Mouse (Mus musculus): Measurements from ENCODE around the gene Zfp616. TPM values are rescaled to one million over a fixed set of nuclear protein-coding genes. Genes with fewer than 3 reads are reported as not detected.

Gene Zfp616
- not detected in 2 replicates for polyA plus RNA-seq (2014; fragmentation: Nextera tagmentation; extraction: Ambion mirVana)

DNA sequence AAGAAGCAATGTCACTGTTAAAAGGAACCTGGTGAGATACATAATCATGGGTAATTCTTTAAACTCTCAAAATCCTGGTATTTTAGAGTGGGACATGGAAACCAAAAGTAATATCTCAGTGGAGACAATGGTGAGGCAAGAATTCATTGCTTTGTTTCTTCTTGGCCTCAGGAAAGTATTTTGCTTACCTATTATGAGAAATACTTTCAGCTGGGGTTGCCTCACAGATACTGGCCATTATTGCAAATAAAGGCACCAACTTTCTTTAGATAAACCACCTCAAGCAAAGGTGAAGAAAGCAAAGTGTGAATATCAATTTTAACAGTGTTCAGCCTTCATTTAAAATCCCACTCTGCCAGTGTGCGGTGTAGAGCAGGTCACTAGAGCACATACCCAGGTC is at the start of gene Zfp616:
TSS of gene Zfp616 (plus strand) at position 301 of the 400 bp plus-strand sequence.
- ATAC-seq (replicated peaks; ENCODE audit: low FRiP score) (no peak), DNase-seq (ENCODE audit: low spot score) (no peak)
- 65% methylated on average over 1 of the region's 1 CpGs for WGBS
- Histone ChIP-seq H3K27ac (ENCODE audit: low read depth, low read length) (no peak within 1 kb of the TSS), H3K9me3 (ENCODE audit: control insufficient read depth, low read length) (no peaks in the 10 kb centered on the region), H3K4me2 (no peak within 1 kb of the TSS), H3K4me1 (replicated peaks; ENCODE audit: control insufficient read depth, insufficient read depth, low read length) (no peaks in the 10 kb centered on the region), H3K9ac (ENCODE audit: low read depth, low read length) (no peak within 1 kb of the TSS), H3K4me3 (ENCODE audit: low read depth, low read length) (no peak within 1 kb of the TSS), H3K27me3 (replicated peaks; ENCODE audit: control insufficient read depth, insufficient read depth, low read length) (no peaks in the 10 kb centered on the region), H3K36me3 (ENCODE audit: control insufficient read depth, insufficient read depth, low read length) (no peaks in the 10 kb centered on the region)

DNA sequence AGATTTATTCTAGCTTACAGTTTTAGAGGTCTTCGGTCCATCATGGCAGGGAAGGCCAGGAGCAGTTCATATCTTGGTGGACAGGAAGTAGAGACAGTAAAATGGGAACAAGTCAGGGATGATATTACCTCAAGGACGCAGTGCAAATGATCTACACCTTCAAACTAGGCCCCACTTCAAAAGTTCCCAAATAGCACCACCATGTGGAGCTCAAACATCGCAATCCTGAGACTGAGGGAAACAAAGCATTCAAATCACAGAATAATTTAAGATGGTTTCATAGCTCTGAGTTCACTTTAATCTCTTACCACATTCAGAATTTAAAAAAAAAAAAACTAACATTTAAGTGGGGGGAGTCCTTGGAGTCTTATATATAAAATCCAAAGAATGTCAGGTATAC is 18.4 kb upstream of the Zfp616 start:
- Histone ChIP-seq H3K4me2 (no peak overlapping the region), H3K4me3 (ENCODE audit: low read depth, low read length) (no peak overlapping the region), H3K36me3 (ENCODE audit: control insufficient read depth, insufficient read depth, low read length) (no peaks in the 10 kb centered on the region), H3K4me1 (replicated peaks; ENCODE audit: control insufficient read depth, insufficient read depth, low read length) (no peaks in the 10 kb centered on the region), H3K9me3 (ENCODE audit: control insufficient read depth, low read length) (peaks cover under 1% of the 10 kb centered on the region; the same call in 1 of the 2 replicates), H3K27ac (ENCODE audit: low read depth, low read length) (no peak overlapping the region), H3K9ac (ENCODE audit: low read depth, low read length) (no peak overlapping the region), H3K27me3 (replicated peaks; ENCODE audit: control insufficient read depth, insufficient read depth, low read length) (no peaks in the 10 kb centered on the region)
- 64% methylated on average over 3 of the region's 3 CpGs for WGBS
- no peak for DNase-seq (ENCODE audit: low spot score)
- ATAC-seq (replicated peaks; ENCODE audit: low FRiP score) = no peak

DNA sequence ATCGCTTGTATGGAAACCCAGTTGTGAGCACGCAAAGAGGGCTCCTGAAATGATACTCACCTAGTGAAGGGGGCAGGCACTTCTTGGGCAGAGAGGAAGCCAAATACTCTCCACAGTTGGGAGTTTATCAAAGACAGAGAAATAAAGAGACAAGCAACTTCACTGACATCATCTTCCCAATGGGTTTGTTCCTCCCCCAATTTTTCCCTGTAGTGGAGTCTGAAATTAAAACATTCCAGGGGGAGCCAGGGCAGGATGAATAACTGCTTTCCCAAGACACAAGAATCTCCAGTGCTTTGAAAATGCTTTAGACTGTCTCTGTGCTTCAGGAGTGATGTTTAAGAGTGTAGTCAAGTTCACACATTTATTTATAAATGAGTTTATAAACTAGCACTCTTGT is 13.3 kb upstream of the Zfp616 start, which contains the start of the genes Olfr139 and Olfr399:
TSS of gene Olfr139 (minus strand) at position 101 of the 400 bp plus-strand sequence.
TSS of gene Olfr399 (minus strand) at position 165 of the 400 bp plus-strand sequence.
- ATAC-seq (replicated peaks; ENCODE audit: low FRiP score) = no peak

DNA sequence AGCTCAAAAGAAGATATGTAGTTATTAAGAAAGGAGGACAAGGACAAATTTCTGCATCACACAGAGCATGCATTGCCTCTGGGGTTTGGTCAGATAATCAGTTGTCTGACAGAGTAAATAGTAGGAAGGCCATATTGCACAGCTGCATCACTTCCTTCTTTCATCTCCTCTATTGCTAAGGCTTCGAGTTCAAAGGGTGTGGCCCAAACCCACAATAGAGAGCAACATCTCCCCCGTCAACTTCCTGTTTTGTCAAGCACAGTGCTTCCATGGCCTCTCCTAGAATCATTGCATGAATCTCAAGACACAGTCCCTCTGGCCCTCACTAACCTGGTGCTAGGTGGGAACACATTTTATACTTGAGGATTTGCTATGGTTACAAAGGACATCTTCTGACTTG is 31.0 kb downstream of the Zfp616 start:
- Histone ChIP-seq H3K4me1 (replicated peaks; ENCODE audit: control insufficient read depth, insufficient read depth, low read length) (no peaks in the 10 kb centered on the region), H3K9ac (ENCODE audit: low read depth, low read length) (no peak overlapping the region), H3K36me3 (ENCODE audit: control insufficient read depth, insufficient read depth, low read length) (no peaks in the 10 kb centered on the region), H3K4me2 (no peak overlapping the region), H3K27me3 (replicated peaks; ENCODE audit: control insufficient read depth, insufficient read depth, low read length) (no peaks in the 10 kb centered on the region), H3K27ac (ENCODE audit: low read depth, low read length) (no peak overlapping the region), H3K4me3 (ENCODE audit: low read depth, low read length) (no peak overlapping the region), H3K9me3 (ENCODE audit: control insufficient read depth, low read length) (no peaks in the 10 kb centered on the region)
- ATAC-seq (replicated peaks; ENCODE audit: low FRiP score) (no peak), DNase-seq (ENCODE audit: low spot score) (no peak)
- whole genome bisulfite sequencing = 41% methylated on average over 2 of the region's 2 CpGs

More for the DNA sequence above, 13.3 kb upstream of the Zfp616 start, which contains the start of the genes Olfr139 and Olfr399:
- Histone ChIP-seq H3K4me1 (replicated peaks; ENCODE audit: control insufficient read depth, insufficient read depth, low read length) (no peaks in the 10 kb centered on the region), H3K36me3 (ENCODE audit: control insufficient read depth, insufficient read depth, low read length) (no peaks in the 10 kb centered on the region), H3K4me2 (no peak within 1 kb of the TSS), H3K9ac (ENCODE audit: low read depth, low read length) (no peak within 1 kb of the TSS), H3K27me3 (replicated peaks; ENCODE audit: control insufficient read depth, insufficient read depth, low read length) (no peaks in the 10 kb centered on the region), H3K27ac (ENCODE audit: low read depth, low read length) (no peak within 1 kb of the TSS), H3K9me3 (ENCODE audit: control insufficient read depth, low read length) (no peaks in the 10 kb centered on the region; the same call in 1 of the 2 replicates), H3K4me3 (ENCODE audit: low read depth, low read length) (no peak within 1 kb of the TSS)
- DNase-seq (ENCODE audit: low spot score) = no peak
- WGBS = 62% methylated on average over 2 of the region's 2 CpGs

DNA sequence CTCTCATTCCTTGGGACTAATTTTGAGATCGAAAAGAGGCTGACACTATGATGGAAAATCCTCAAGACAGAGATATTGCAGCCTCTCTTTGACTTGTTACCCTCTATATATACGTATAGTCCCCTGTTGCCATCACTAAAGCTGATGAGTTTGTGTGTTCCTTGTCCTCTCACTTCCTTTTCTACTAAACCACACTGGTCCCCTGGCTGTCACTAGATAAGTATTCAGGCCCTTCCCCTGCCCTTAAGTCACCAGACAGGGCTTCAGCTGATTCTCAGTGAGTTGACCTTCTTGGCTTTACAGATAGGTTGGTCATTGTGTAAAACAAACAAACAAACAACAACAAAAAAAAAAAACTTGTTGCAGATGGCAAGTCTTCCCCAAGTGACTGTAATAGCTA is 31.8 kb downstream of the Zfp616 start:
- Histone ChIP-seq H3K4me1 (replicated peaks; ENCODE audit: control insufficient read depth, insufficient read depth, low read length) (no peaks in the 10 kb centered on the region), H3K4me2 (no peak overlapping the region), H3K27ac (ENCODE audit: low read depth, low read length) (no peak overlapping the region), H3K9ac (ENCODE audit: low read depth, low read length) (no peak overlapping the region), H3K36me3 (ENCODE audit: control insufficient read depth, insufficient read depth, low read length) (no peaks in the 10 kb centered on the region), H3K4me3 (ENCODE audit: low read depth, low read length) (no peak overlapping the region), H3K27me3 (replicated peaks; ENCODE audit: control insufficient read depth, insufficient read depth, low read length) (no peaks in the 10 kb centered on the region), H3K9me3 (ENCODE audit: control insufficient read depth, low read length) (no peaks in the 10 kb centered on the region)
- WGBS = 40% methylated on average over 2 of the region's 2 CpGs
- no peak for ATAC-seq (replicated peaks; ENCODE audit: low FRiP score)
- DNase-seq (ENCODE audit: low spot score) = no peak

DNA sequence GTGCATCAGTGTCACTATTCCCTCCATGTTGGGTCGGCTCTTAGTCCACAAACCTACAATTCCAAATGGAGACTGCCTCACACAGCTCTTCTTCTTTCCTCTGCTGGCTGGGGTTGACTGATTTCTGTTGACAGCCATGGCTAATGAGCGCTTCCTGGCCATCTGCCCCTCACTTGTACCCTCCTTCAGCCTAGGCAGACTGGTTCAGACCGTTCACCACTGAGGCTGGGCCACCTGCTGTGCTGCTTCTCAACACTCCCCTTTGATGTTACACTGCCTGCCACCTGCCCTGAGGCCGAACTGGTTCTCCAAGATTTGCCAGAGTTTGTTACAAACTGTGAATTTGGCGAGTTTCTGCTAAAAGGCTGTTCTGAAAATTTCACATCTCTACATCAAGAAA is 35.3 kb downstream of the Zfp616 start:
- ATAC-seq (replicated peaks; ENCODE audit: low FRiP score) (no peak), DNase-seq (ENCODE audit: low spot score) (no peak)
- no peak overlapping the region for H3K4me3 ChIP-seq (ENCODE audit: low read depth, low read length)
- WGBS = 35% methylated on average over 5 of the region's 5 CpGs
- H3K4me1 ChIP-seq (replicated peaks; ENCODE audit: control insufficient read depth, insufficient read depth, low read length) = no peaks in the 10 kb centered on the region
- H3K4me2 ChIP-seq = no peak overlapping the region
- no peak overlapping the region for H3K9ac ChIP-seq (ENCODE audit: low read depth, low read length)
- no peaks in the 10 kb centered on the region for H3K27me3 ChIP-seq (replicated peaks; ENCODE audit: control insufficient read depth, insufficient read depth, low read length)
- no peak overlapping the region for H3K27ac ChIP-seq (ENCODE audit: low read depth, low read length)
- H3K9me3 ChIP-seq (ENCODE audit: control insufficient read depth, low read length) = no peaks in the 10 kb centered on the region
- H3K36me3 ChIP-seq (ENCODE audit: control insufficient read depth, insufficient read depth, low read length) = no peaks in the 10 kb centered on the region

DNA sequence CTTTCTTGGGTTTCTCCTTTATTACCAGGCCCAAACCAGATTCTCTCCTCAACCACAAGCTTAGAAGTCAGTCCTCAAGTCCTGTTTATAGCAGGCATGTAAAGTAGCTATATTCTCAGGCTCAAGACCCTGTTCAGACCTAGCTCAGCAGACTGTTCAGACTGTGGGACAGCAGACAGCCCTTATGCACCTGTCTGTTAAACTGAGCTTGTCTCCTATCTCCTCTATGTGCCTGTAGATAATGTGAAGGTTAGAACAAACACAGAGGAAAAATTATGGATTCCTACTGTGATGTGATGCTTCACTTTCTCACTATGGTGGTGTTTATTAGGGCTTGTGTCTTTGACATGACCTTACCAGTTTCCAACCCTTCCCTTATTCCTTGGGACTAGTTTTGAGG is 43.7 kb downstream of the Zfp616 start, which contains the start of gene Olfr401:
TSS of gene Olfr401 (plus strand) at position 301 of the 400 bp plus-strand sequence.
- H3K4me3 ChIP-seq (ENCODE audit: low read depth, low read length) = no peak within 1 kb of the TSS
- H3K4me2 ChIP-seq = no peak within 1 kb of the TSS
- DNase-seq (ENCODE audit: low spot score) (no peak), ATAC-seq (replicated peaks; ENCODE audit: low FRiP score) (no peak)
- H3K27me3 ChIP-seq (replicated peaks; ENCODE audit: control insufficient read depth, insufficient read depth, low read length) = no peaks in the 10 kb centered on the region
- H3K9me3 ChIP-seq (ENCODE audit: control insufficient read depth, low read length) = peaks cover 3% of the 10 kb centered on the region
- no peak within 1 kb of the TSS for H3K9ac ChIP-seq (ENCODE audit: low read depth, low read length)
- H3K27ac ChIP-seq (ENCODE audit: low read depth, low read length) = no peak within 1 kb of the TSS
- H3K4me1 ChIP-seq (replicated peaks; ENCODE audit: control insufficient read depth, insufficient read depth, low read length) = no peaks in the 10 kb centered on the region
- no peaks in the 10 kb centered on the region for H3K36me3 ChIP-seq (ENCODE audit: control insufficient read depth, insufficient read depth, low read length)

Other genes starting within 250 kb of the Zfp616 start
- gene Olfr393, start 218.5 kb upstream of the Zfp616 start, polyA plus RNA-seq (2014; fragmentation: Nextera tagmentation; extraction: Ambion mirVana) = not detected in 2 replicates
- not detected in 2 replicates for gene Olfr394, start 179.2 kb upstream of the Zfp616 start, polyA plus RNA-seq (2014; fragmentation: Nextera tagmentation; extraction: Ambion mirVana)
- gene Olfr395, start 160.7 kb upstream of the Zfp616 start, polyA plus RNA-seq (2014; fragmentation: Nextera tagmentation; extraction: Ambion mirVana) = not detected in 2 replicates
- not detected in 2 replicates for gene Olfr23, start 133.3 kb upstream of the Zfp616 start, polyA plus RNA-seq (2014; fragmentation: Nextera tagmentation; extraction: Ambion mirVana)
- not detected in 2 replicates for gene Olfr397, start 109.1 kb upstream of the Zfp616 start, polyA plus RNA-seq (2014; fragmentation: Nextera tagmentation; extraction: Ambion mirVana)
- gene Olfr398, start 79.5 kb upstream of the Zfp616 start, polyA plus RNA-seq (2014; fragmentation: Nextera tagmentation; extraction: Ambion mirVana) = not detected in 2 replicates
- gene Olfr139, start 13.4 kb upstream of the Zfp616 start, polyA plus RNA-seq (2014; fragmentation: Nextera tagmentation; extraction: Ambion mirVana) = not detected in 2 replicates
- gene Olfr399, start 13.3 kb upstream of the Zfp616 start, polyA plus RNA-seq (2014; fragmentation: Nextera tagmentation; extraction: Ambion mirVana) = not detected in 2 replicates
- gene Olfr401, start 43.8 kb downstream of the Zfp616 start, polyA plus RNA-seq (2014; fragmentation: Nextera tagmentation; extraction: Ambion mirVana) = not detected in 2 replicates
- not detected in 2 replicates for gene Olfr402, start 83.6 kb downstream of the Zfp616 start, polyA plus RNA-seq (2014; fragmentation: Nextera tagmentation; extraction: Ambion mirVana)
- not detected in 2 replicates for gene Olfr403, start 116.3 kb downstream of the Zfp616 start, polyA plus RNA-seq (2014; fragmentation: Nextera tagmentation; extraction: Ambion mirVana)
- gene Olfr43, start 141.4 kb downstream of the Zfp616 start, polyA plus RNA-seq (2014; fragmentation: Nextera tagmentation; extraction: Ambion mirVana) = not detected in 2 replicates
- not detected in 2 replicates for gene Olfr406, start 189.9 kb downstream of the Zfp616 start, polyA plus RNA-seq (2014; fragmentation: Nextera tagmentation; extraction: Ambion mirVana)
- not detected in 2 replicates for gene Olfr59, start 213.8 kb downstream of the Zfp616 start, polyA plus RNA-seq (2014; fragmentation: Nextera tagmentation; extraction: Ambion mirVana)

All from liver, embryonic 11.5 days (tissue).